Mouse (Mus musculus) stomach, embryonic 14.5 days (tissue): ENCODE data around the gene Mycbp2. TPM values are rescaled to one million over a fixed set of nuclear protein-coding genes. Genes with fewer than 3 reads are reported as not detected.

ENCODE experiments used
- ATAC-seq: fragments of 200-750 bp; cut with Nextera tagmentation; 2 replicates; pipeline ENCODE4 v1.8.0; 2017; ENCODE audit warnings: low read depth, moderate TSS enrichment; ENCODE audit not compliant: insufficient number of reproducible peaks, insufficient read depth, low FRiP score
- H3K27ac ChIP-seq: fragments of 300-500 bp; sonication (generic); 2 replicates; pipeline ENCODE4 v1.5.1; 2014; ENCODE audit warnings: mild to moderate bottlenecking, low read length, moderate library complexity, mixed read lengths
- H3K27me3 ChIP-seq: fragments of 300-500 bp; sonication (generic); 2 replicates; pipeline ENCODE4 v1.6.1; 2014; ENCODE audit warnings: low read length, control low read depth, mixed read lengths; ENCODE audit not compliant: control insufficient read depth, insufficient read depth
- H3K36me3 ChIP-seq: fragments of 300-500 bp; sonication (generic); 2 replicates; pipeline ENCODE4 v1.6.1; 2014; ENCODE audit warnings: mild to moderate bottlenecking, control low read depth, low read length, moderate library complexity, mixed read lengths; ENCODE audit not compliant: control insufficient read depth, insufficient read depth
- H3K4me1 ChIP-seq: fragments of 300-500 bp; sonication (generic); 2 replicates; pipeline ENCODE4 v1.6.1; 2014; ENCODE audit warnings: low read length, control low read depth, mixed read lengths; ENCODE audit not compliant: control insufficient read depth, insufficient read depth
- H3K4me2 ChIP-seq: fragments of 300-500 bp; sonication (generic); replicated peaks from 2 replicates; pipeline ENCODE4 v1.6.1; 2014; ENCODE audit warnings: low read depth, low read length, control low read depth
- H3K4me3 ChIP-seq: fragments of 300-500 bp; sonication (generic); 2 replicates; pipeline ENCODE4 v1.5.1; 2014; ENCODE audit warnings: low read depth, low read length, control low read depth
- H3K9ac ChIP-seq: fragments of 300-500 bp; sonication (generic); replicated peaks from 2 replicates; pipeline ENCODE4 v1.6.1; 2014; ENCODE audit warnings: low read depth, mild to moderate bottlenecking, control low read depth, low read length, moderate library complexity, mixed read lengths
- H3K9me3 ChIP-seq: fragments of 300-500 bp; sonication (generic); 2 replicates; pipeline ENCODE4 v1.6.1; 2016; ENCODE audit warnings: low read depth, low read length, control low read depth; ENCODE audit not compliant: control insufficient read depth
- WGBS: fragments of 180-500 bp; shearing (Covaris S2); extraction: QIAGEN DNeasy Blood & Tissue Kit; methylation state at CpG from one replicate; pipeline ENCODE4 v1.1.7; 2014; 5-methylcytosine and 5-hydroxymethylcytosine counted together
- polyA plus RNA-seq: library from polyadenylated mRNA; unstranded; fragments of >200 nt; fragmentation: Nextera tagmentation; extraction: Ambion mirVana; gene quantifications from 2 replicates; pipeline ENCODE4 v1.2.1, GENCODE M21; 2014

Mycbp2 gene
- polyA plus RNA-seq, 1 experiment from 2014 or later: 37.8 TPM

DNA sequence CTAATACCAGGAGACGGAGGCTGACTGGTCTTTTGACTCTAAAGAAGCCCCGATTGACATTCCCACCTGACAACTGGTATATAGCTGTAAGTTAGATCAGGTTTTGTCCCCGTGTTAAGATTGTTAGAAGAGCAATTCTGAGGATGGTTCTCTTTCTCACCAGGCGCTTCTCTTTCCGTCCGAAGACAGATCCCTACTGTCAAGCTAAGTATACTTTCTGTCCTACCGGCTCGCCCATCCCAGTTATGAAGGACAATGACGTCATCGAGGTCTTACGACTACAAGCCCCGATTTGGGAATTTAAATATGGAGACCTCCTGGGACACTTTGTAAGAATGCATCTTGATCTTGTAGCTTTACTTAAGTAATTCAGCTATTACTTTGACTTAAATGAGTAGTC, 275.1 kb downstream of the Mycbp2 start:
- Histone ChIP-seq H3K4me2 (no peak overlapping the region), H3K27ac (no peak overlapping the region), H3K36me3 (peaks cover 10% of the 10 kb centered on the region; the same call in 1 of the 2 replicates), H3K4me3 (no peak overlapping the region), H3K4me1 (0 out of 2 replicates have a peak, but pooled peaks cover 5% of the 10 kb centered on the region), H3K9ac (no peak overlapping the region), H3K9me3 (no peaks in the 10 kb centered on the region), H3K27me3 (no peaks in the 10 kb centered on the region)
- no peak for ATAC-seq
- WGBS: 92% methylated on average over 12 of the region's 12 CpGs

DNA sequence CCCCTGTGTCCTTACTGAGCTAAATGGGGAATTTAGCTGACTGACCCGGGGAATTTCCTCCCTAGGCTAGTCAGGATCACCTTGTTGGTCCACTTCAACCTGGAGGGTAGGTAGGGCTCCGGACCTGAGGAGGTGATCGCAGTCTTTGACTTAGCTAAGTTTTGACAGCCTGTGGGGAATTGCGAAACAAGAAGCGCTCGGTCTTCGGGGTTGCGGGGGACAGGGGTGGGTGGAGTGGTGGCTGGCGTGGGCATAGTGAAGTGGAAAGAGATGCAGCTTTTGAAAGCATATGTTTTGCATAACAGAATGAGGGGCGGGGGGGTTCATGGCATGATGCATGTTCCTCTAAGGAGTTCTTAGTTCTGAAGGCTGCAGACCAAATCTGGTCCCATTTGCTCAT, 275.8 kb downstream of the Mycbp2 start:
- no peak for ATAC-seq
- peaks cover 3% of the 10 kb centered on the region; the same call in 1 of the 2 replicates for H3K36me3 ChIP-seq
- H3K4me1 ChIP-seq: 0 out of 2 replicates have a peak, but pooled peaks cover 5% of the 10 kb centered on the region
- H3K27me3 ChIP-seq: no peaks in the 10 kb centered on the region
- H3K9me3 ChIP-seq: no peaks in the 10 kb centered on the region
- H3K4me2 ChIP-seq: peak overlapping the region; percentile 93
- H3K9ac ChIP-seq: peak overlapping the region; percentile 64
- WGBS: 6% methylated on average over 10 of the region's 10 CpGs
- peak overlapping the region; percentile 70 for H3K4me3 ChIP-seq
- no peak overlapping the region for H3K27ac ChIP-seq

GRCm38 (mm10) chr14:103069864-103070611, 276.6 kb downstream of the Mycbp2 start, which contains the start of gene Cln5:
Cln5 (plus strand) TSS chr14:103070216.
- peak within 1 kb of the TSS; percentile 70 for H3K4me3 ChIP-seq
- H3K36me3 ChIP-seq: peaks cover 3% of the 10 kb centered on the region; the same call in 1 of the 2 replicates
- 0 out of 2 replicates have a peak, but pooled peaks cover 5% of the 10 kb centered on the region for H3K4me1 ChIP-seq
- under 1% methylated on average over 65 of the region's 65 CpGs for WGBS
- H3K27me3 ChIP-seq: no peaks in the 10 kb centered on the region
- peak; percentile 97 for ATAC-seq
- peak within 1 kb of the TSS; percentile 79 for H3K27ac ChIP-seq
- H3K9me3 ChIP-seq: no peaks in the 10 kb centered on the region
- H3K4me2 ChIP-seq: peak within 1 kb of the TSS; percentile 93
- H3K9ac ChIP-seq: peak within 1 kb of the TSS; percentile 64

- Histone ChIP-seq H3K9me3 (no peaks in the 10 kb centered on the region), H3K27me3 (no peaks in the 10 kb centered on the region), H3K9ac (no peak overlapping the region; the same call in 1 of the 2 replicates), H3K36me3 (peaks cover 3% of the 10 kb centered on the region; the same call in 1 of the 2 replicates), H3K4me1 (0 out of 2 replicates have a peak, but pooled peaks cover 5% of the 10 kb centered on the region), H3K4me2 (peak overlapping the region; percentile 93), H3K27ac (peak overlapping the region; percentile 61; the same call in 1 of the 2 replicates), H3K4me3 (peak overlapping the region; percentile 70)
- no peak; the same call in 1 of the 2 replicates for ATAC-seq
- WGBS: 14% methylated on average over 12 of the region's 12 CpGs
These were observed 277.1 kb downstream of the Mycbp2 start for GRCm38 (mm10) chr14:103069465-103069863.

DNA sequence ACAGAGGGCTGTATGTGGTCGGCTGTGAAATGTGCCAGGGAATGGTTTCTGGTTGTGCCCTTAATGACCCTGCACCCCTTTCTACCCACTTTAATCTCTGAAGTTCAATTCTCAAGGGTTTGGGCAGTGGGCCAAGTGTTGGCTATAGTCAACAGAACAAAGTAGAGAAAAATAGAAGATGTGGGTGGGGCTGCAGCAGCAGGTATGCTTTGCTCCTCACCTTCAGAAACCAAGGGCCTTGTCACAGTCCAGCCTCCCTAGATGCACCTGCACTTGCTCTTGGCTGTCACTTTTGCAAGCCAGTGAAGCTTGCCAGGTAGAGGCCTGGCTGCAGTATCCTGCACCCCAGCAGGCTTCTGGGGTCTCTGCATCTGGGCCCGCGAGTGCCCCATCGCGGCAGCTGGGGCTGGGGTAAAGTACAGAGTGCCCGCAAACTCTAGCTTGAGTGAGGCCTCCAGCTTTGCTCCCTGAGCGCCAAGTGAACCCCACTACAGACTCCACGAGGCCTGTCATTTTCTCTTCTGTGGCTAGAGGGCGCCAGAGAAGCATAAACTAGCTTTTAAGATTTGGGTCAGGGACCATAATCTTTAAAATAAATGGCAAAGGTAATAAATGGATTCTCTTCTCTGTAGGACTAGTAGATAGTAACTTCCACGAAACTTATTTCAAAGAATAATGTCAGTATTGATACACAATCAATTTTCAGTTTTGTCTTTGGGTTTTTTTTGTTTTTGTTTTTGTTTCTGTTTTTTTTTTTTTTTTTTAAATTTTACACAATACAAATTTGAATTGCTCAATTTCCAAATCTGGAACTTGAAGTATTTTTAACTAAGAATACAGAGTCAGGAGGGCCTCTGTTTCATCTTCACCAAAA, 281.1 kb downstream of the Mycbp2 start:
- Histone ChIP-seq H3K27me3 (no peaks in the 10 kb centered on the region), H3K27ac (no peak overlapping the region), H3K9me3 (no peaks in the 10 kb centered on the region), H3K4me1 (0 out of 2 replicates have a peak, but pooled peaks cover 5% of the 10 kb centered on the region), H3K4me2 (no peak overlapping the region), H3K36me3 (no peaks in the 10 kb centered on the region), H3K9ac (no peak overlapping the region), H3K4me3 (no peak overlapping the region)
- WGBS: 10% methylated on average over 10 of the region's 10 CpGs
- no peak for ATAC-seq

Other genes with a start within 250 kb of the Mycbp2 start
- 32.4 and 34.2 TPM in 2 replicates for gene Fbxl3, start 247.2 kb downstream of the Mycbp2 start, polyA plus RNA-seq
- 4.0 and 5.1 TPM in 2 replicates for gene Scel, start 166.5 kb upstream of the Mycbp2 start, polyA plus RNA-seq